Mouse (Mus musculus): Measurements from ENCODE around the gene Cbfa2t3.

Gene Cbfa2t3

GRCm38 (mm10) chr8:122652643-122653042, 46.3 kb downstream of the Cbfa2t3 start:
- Histone ChIP-seq H3K27me3 (ENCODE audit: insufficient read depth, low read length) (peaks cover 6% of the 10 kb centered on the region; the same call in 1 of the 2 replicates), H3K36me3 (ENCODE audit: insufficient read depth, low read length) (no peaks in the 10 kb centered on the region), H3K4me1 (replicated peaks; ENCODE audit: low read depth, low read length) (peaks cover 14% of the 10 kb centered on the region), H3K4me3 (replicated peaks; ENCODE audit: low read length) (no peak overlapping the region), H3K9me3 (ENCODE audit: low read length) (no peaks in the 10 kb centered on the region)
- TF ChIP-seq POU5F1 (IDR thresholded peaks at IDR 0.05; ENCODE audit: borderline replicate concordance, low read length) (no peak), NANOG (IDR thresholded peaks at IDR 0.05; ENCODE audit: borderline replicate concordance, low read length) (no peak), CTCF (conservative IDR thresholded peaks at IDR 0.05; ENCODE audit: low read length) (no peak)

- no peak for TF ChIP-seq NANOG (IDR thresholded peaks at IDR 0.05; ENCODE audit: borderline replicate concordance, low read length)
- no peak for TF ChIP-seq POU5F1 (IDR thresholded peaks at IDR 0.05; ENCODE audit: borderline replicate concordance, low read length)
- no peak for TF ChIP-seq CTCF (conservative IDR thresholded peaks at IDR 0.05; ENCODE audit: low read length)
- no peak overlapping the region for H3K4me3 ChIP-seq (replicated peaks; ENCODE audit: low read length)
Observed at GRCm38 (mm10) chr8:122651326-122651921, 47.5 kb downstream of the Cbfa2t3 start.

DNA sequence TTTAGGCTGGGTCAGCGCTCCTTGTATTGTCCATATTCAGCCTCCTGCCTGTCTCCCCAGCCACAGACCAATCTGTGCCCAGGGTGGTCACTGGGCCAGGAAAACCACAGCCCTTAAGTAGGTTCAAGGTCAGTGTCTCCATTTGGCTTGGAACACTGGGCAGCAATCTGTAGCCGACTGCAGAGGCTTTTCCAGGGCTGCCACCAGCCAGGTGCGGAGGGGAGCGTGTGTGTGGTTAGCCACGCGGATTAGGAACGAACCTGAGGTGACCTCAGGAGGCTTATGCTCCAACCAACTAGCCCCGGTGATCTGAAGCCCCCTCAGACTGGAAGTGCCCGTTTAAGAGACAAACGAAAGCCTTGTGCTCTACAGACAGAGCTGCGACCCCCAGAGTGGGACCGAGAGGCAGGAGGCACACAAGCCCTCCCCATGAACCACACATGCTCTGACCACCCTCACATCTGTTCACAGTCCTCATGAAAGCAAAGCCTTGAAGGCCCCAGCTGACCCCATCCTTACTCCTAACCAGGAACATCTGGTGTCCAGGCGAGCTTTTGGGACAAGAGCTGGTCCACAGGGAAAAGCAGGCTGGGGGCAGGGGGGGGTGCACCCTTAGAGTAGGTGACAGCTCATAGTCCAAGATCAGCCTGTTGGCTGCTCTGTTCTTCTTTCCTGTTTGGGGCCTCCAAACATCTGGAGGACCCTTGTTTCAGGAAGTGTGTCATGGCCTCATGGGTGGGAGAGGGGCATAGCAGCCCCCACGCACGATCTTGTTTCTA, 50.5 kb downstream of the Cbfa2t3 start:
- H3K36me3 ChIP-seq (ENCODE audit: insufficient read depth, low read length): no peaks in the 10 kb centered on the region
- peaks cover 13% of the 10 kb centered on the region for H3K27me3 ChIP-seq (ENCODE audit: insufficient read depth, low read length)
- TF ChIP-seq CTCF (conservative IDR thresholded peaks at IDR 0.05; ENCODE audit: low read length) (no peak), NANOG (IDR thresholded peaks at IDR 0.05; ENCODE audit: borderline replicate concordance, low read length) (no peak)
- H3K4me3 ChIP-seq (replicated peaks; ENCODE audit: low read length): no peak overlapping the region
- no peaks in the 10 kb centered on the region for H3K9me3 ChIP-seq (ENCODE audit: low read length)
- peaks cover 14% of the 10 kb centered on the region for H3K4me1 ChIP-seq (replicated peaks; ENCODE audit: low read depth, low read length)

More at GRCm38 (mm10) chr8:122651326-122651921, 47.5 kb downstream of the Cbfa2t3 start:
- H3K36me3 ChIP-seq (ENCODE audit: insufficient read depth, low read length): no peaks in the 10 kb centered on the region
- H3K27me3 ChIP-seq (ENCODE audit: insufficient read depth, low read length): peaks cover 6% of the 10 kb centered on the region; the same call in 1 of the 2 replicates
- peaks cover 14% of the 10 kb centered on the region for H3K4me1 ChIP-seq (replicated peaks; ENCODE audit: low read depth, low read length)
- H3K9me3 ChIP-seq (ENCODE audit: low read length): no peaks in the 10 kb centered on the region

DNA sequence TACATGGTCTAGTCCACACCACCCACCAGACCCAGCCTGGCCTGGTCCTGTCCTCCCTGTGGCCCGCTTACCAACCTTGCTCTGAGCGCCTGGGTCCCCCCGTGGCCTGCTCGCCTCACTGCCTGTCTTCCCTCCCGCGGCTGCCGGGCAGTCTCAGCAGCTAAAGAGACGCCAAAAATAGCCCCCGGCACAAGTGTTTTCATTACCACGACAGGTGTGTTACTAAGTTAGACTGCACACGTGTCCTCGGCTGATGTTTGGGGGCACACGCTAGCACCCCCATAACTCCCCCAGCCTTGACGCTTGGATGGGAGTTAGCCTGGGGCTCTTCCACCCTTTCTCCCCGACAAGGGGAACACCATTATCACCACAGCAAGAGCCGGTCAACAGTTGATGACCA, 52.6 kb downstream of the Cbfa2t3 start:
- TF ChIP-seq CTCF (conservative IDR thresholded peaks at IDR 0.05; ENCODE audit: low read length): no peak
- no peak for TF ChIP-seq POU5F1 (IDR thresholded peaks at IDR 0.05; ENCODE audit: borderline replicate concordance, low read length)
- no peak for TF ChIP-seq NANOG (IDR thresholded peaks at IDR 0.05; ENCODE audit: borderline replicate concordance, low read length)
- no peaks in the 10 kb centered on the region for H3K9me3 ChIP-seq (ENCODE audit: low read length)
- no peak overlapping the region for H3K4me3 ChIP-seq (replicated peaks; ENCODE audit: low read length)
- H3K27me3 ChIP-seq (ENCODE audit: insufficient read depth, low read length): peaks cover 13% of the 10 kb centered on the region
- H3K36me3 ChIP-seq (ENCODE audit: insufficient read depth, low read length): no peaks in the 10 kb centered on the region
- H3K4me1 ChIP-seq (replicated peaks; ENCODE audit: low read depth, low read length): peaks cover 20% of the 10 kb centered on the region

DNA sequence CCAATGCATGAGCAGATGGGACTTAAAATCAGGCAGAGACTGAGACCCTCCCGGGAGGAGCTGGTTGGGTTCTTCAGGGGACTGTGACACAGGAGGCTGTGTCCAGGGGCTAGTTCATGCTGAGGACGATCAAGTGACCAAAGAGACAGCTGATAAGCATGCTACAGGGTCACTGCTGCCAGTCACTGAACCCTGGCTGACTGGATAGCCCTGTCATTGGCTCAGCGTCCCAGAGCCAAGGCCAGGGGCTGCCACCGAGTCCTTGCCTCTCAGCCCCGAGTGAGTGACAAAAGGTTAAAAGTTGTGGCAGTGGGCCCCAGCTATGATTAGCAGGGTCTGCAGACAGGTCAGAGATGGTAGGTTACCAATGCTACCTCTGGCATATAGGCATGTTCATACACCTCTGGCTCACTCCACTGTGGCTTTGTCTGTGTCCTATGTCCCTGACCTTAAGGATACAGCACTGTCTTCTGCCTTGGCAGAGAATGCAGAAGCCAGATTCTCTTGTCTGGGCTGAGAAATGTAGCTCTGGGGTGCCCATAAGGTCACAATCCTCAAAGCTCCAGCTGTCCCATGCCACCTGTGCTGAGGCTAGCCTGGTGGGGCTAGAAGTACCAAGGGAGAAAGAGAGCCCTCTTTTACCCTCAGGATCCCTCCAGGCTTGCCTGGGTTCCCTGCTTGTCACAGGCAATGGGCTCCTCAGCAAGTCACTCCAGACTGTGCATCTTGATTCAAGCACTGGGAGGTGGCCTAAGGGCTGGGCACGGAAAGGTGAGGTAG, 54.5 kb downstream of the Cbfa2t3 start:
- Histone ChIP-seq H3K36me3 (ENCODE audit: insufficient read depth, low read length) (no peaks in the 10 kb centered on the region), H3K27me3 (ENCODE audit: insufficient read depth, low read length) (peaks cover 11% of the 10 kb centered on the region), H3K9me3 (ENCODE audit: low read length) (no peaks in the 10 kb centered on the region), H3K4me1 (replicated peaks; ENCODE audit: low read depth, low read length) (peaks cover 35% of the 10 kb centered on the region), H3K4me3 (replicated peaks; ENCODE audit: low read length) (no peak overlapping the region)
- no peak for TF ChIP-seq NANOG (IDR thresholded peaks at IDR 0.05; ENCODE audit: borderline replicate concordance, low read length)
- TF ChIP-seq POU5F1 (IDR thresholded peaks at IDR 0.05; ENCODE audit: borderline replicate concordance, low read length): no peak
- no peak for TF ChIP-seq CTCF (conservative IDR thresholded peaks at IDR 0.05; ENCODE audit: low read length)

DNA sequence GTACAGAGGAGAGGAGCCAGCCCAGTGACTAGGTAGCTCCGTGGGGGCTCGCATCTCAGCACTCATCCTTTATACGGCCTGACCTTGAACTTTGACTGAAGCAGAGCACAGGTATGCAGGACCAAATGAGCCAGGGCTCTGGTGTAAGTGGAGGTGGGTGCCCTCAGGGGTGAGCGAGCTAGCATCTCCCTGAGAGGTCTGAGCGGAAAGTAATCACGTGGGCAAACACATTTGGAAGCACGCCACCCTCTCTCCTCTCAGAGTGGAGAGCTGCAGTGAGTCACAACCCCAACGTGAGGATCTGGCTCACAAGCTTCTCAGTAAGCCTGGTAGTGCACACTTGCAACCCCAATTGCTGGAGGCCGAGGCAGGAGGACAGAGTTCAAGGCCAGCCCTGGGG, 56.8 kb downstream of the Cbfa2t3 start:
- Histone ChIP-seq H3K36me3 (ENCODE audit: insufficient read depth, low read length) (no peaks in the 10 kb centered on the region), H3K27me3 (ENCODE audit: insufficient read depth, low read length) (peaks cover 11% of the 10 kb centered on the region), H3K4me1 (replicated peaks; ENCODE audit: low read depth, low read length) (peaks cover 57% of the 10 kb centered on the region), H3K4me3 (replicated peaks; ENCODE audit: low read length) (no peak overlapping the region), H3K9me3 (ENCODE audit: low read length) (no peaks in the 10 kb centered on the region)
- TF ChIP-seq POU5F1 (IDR thresholded peaks at IDR 0.05; ENCODE audit: borderline replicate concordance, low read length) (no peak), NANOG (IDR thresholded peaks at IDR 0.05; ENCODE audit: borderline replicate concordance, low read length) (no peak), CTCF (conservative IDR thresholded peaks at IDR 0.05; ENCODE audit: low read length) (no peak)

- Histone ChIP-seq H3K27me3 (ENCODE audit: insufficient read depth, low read length) (peaks cover 11% of the 10 kb centered on the region), H3K36me3 (ENCODE audit: insufficient read depth, low read length) (no peaks in the 10 kb centered on the region), H3K9me3 (ENCODE audit: low read length) (no peaks in the 10 kb centered on the region), H3K4me3 (replicated peaks; ENCODE audit: low read length) (no peak overlapping the region), H3K4me1 (replicated peaks; ENCODE audit: low read depth, low read length) (peaks cover 63% of the 10 kb centered on the region)
- TF ChIP-seq POU5F1 (IDR thresholded peaks at IDR 0.05; ENCODE audit: borderline replicate concordance, low read length) (no peak), NANOG (IDR thresholded peaks at IDR 0.05; ENCODE audit: borderline replicate concordance, low read length) (no peak), CTCF (conservative IDR thresholded peaks at IDR 0.05; ENCODE audit: low read length) (no peak)
Observed at GRCm38 (mm10) chr8:122641406-122641805, 57.5 kb downstream of the Cbfa2t3 start.

DNA sequence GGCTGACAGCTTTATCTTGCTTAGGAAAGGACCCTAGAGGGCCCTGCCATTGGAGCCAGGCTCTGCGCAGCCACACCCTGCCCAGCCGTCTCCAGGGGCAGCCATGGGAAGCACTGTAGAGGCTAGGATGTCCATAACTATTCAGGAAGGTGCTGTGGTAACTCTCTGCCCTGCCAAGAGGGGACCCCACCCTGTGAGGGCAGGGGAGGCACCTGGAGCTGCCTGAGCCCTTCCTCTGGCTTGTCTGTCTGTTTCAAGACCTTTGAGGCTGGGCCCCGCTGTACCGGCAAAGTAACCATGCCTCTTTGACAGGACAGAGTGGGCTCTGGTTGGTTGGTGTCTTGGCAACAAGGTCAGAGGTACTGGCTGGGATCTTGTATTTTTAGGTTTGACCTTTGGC, 58.1 kb downstream of the Cbfa2t3 start:
- H3K4me3 ChIP-seq (replicated peaks; ENCODE audit: low read length): no peak overlapping the region
- TF ChIP-seq NANOG (IDR thresholded peaks at IDR 0.05; ENCODE audit: borderline replicate concordance, low read length) (no peak), CTCF (conservative IDR thresholded peaks at IDR 0.05; ENCODE audit: low read length) (no peak), POU5F1 (IDR thresholded peaks at IDR 0.05; ENCODE audit: borderline replicate concordance, low read length) (no peak)
- no peaks in the 10 kb centered on the region for H3K9me3 ChIP-seq (ENCODE audit: low read length)
- peaks cover 11% of the 10 kb centered on the region for H3K27me3 ChIP-seq (ENCODE audit: insufficient read depth, low read length)
- peaks cover 66% of the 10 kb centered on the region for H3K4me1 ChIP-seq (replicated peaks; ENCODE audit: low read depth, low read length)
- H3K36me3 ChIP-seq (ENCODE audit: insufficient read depth, low read length): no peaks in the 10 kb centered on the region

All from E14TG2a.4 (cell line).